8 mouse cellular contexts compared by ENCODE assay signal in the genomic region with DNA sequence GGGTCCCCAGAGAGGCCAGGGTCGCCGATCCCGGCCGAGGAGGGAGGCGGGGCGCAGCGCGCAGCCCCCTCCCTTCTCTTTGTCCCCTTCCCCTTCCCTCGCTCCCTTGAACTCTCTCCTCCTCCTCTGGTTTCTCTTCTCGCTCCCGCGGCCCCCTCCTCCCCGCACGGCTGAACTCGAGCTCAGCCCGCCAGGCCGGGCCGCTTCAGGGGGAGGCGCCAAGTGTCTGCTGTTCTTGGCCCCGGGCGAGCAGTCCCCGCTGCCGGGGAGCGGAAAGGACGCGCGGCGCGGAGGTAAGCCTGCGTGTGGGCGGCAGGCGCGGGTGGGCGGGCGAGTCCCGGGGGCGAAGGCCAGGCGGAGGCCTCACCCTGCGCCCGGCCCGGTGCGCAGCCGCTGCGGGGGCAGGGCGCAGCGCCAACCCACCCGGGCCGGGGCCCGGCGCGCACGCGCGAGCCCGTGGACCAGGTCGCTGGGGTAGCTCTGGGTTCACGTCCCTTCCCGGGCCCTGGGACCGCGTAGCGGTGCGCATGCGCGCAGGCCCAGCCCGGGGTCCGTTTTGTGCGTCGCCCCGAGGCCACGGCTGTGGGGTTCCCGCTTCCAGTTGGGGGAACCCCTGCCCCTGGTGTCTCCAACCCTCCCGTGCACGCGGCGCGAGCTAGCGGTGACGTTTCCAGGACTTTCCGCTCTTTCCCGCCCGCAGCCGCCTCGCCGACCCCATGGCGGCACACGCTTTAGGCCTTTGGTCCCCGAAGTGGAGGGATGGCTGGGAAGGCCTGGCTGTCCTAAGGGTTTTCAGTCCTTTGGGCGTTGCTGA. TPM values are rescaled to one million over a fixed set of nuclear protein-coding genes. Genes with fewer than 3 reads are reported as not detected.
DNase-seq lines count a peak whose midpoint lies in the region; ATAC-seq lines count a peak whose summit lies in the region.

No protein-coding gene starts in this region.

- no peaks in the 10 kb centered on the region for H3K27me3 ChIP-seq in hindbrain, embryonic 16.5 days (replicated peaks; ENCODE audit: control insufficient read depth, insufficient read depth, low read length)

- peak; percentile 85 for DNase-seq in T-cell, adult 2 months (ENCODE audit: low spot score)
- DNase-seq in cerebellum, postnatal 14 days, result peak; percentile 86 to 91
- peak; percentile 71 for DNase-seq in gastrocnemius, adult 18-20 months (ENCODE audit: low spot score)
- peak; percentile 78 for DNase-seq in left cerebral cortex, adult 8-10 months (ENCODE audit: low spot score in 2 of 2)
- peak; percentile 81 for DNase-seq in right cerebral cortex, adult 18-20 months
- DNase-seq in urinary bladder, adult 2 months (ENCODE audit: low spot score), result peak; percentile 88

- H3K27ac ChIP-seq in hindbrain, embryonic 16.5 days (ENCODE audit: low read depth, low read length), result peak overlapping the region; percentile 98

- WGBS in hindbrain, embryonic 16.5 days, result under 1% methylated on average over 74 of the region's 88 CpGs

- H3K36me3 ChIP-seq in hindbrain, embryonic 16.5 days (ENCODE audit: control insufficient read depth, insufficient read depth, low read length), result no peaks in the 10 kb centered on the region

- H3K9me3 ChIP-seq in hindbrain, embryonic 16.5 days (ENCODE audit: control insufficient read depth, low read length), result no peaks in the 10 kb centered on the region

- H3K4me1 ChIP-seq in hindbrain, embryonic 16.5 days (ENCODE audit: control insufficient read depth, insufficient read depth, low read depth, low read length), result peaks cover 11% of the 10 kb centered on the region

- H3K4me2 ChIP-seq in hindbrain, embryonic 16.5 days (ENCODE audit: low read length), result peak overlapping the region; percentile 89

- peak overlapping the region; percentile 96 for H3K9ac ChIP-seq in hindbrain, embryonic 16.5 days (ENCODE audit: low read depth, low read length)

- peak overlapping the region; percentile 81 for H3K4me3 ChIP-seq in hindbrain, embryonic 16.5 days (ENCODE audit: low read length)

- ATAC-seq in hindbrain, embryonic 16.5 days, result peak; percentile 96
- ATAC-seq in megakaryocyte, adult 5-6 weeks (ENCODE audit: poor library complexity, severe bottlenecking), result peak; percentile 76

RNA-seq across cellular contexts. Expression of a gene that starts 20.3 kb away (rescaled TPM):
- total RNA-seq in gastrocnemius, adult 18-20 months (2021), result 10 to 100 TPM; 13.6 to 14.8 TPM
- 59.6 and 63.8 TPM in 2 replicates for polyA plus RNA-seq in hindbrain, embryonic 16.5 days (2015; fragmentation: Nextera tagmentation; extraction: Ambion mirVana)
- total RNA-seq in left cerebral cortex, adult 8-10 months (2022), result 10 to 100 TPM; 19.7 to 25.8 (median 23.6) TPM
- total RNA-seq in megakaryocyte, adult 5-6 weeks (2015), result 68.3 and 69.2 TPM in 2 replicates
- 35.9 and 37.7 TPM in 2 replicates for total RNA-seq in megakaryocyte, adult 5-6 weeks (2017)
- polyA plus RNA-seq in urinary bladder, adult 2 months (2012; rRNA removed), result 41.3 and 47.1 TPM in 2 replicates

Comparison
In these comparisons a context has a peak if more than half of its experiments do, and no peak if none do; other contexts are left out.
1. Peak in every context shown above with its lines: DNase-seq, ATAC-seq, H3K4me3 ChIP-seq and H3K27ac ChIP-seq.